Mouse (Mus musculus): ENCODE measurements around the gene Hand2. TPM values are rescaled to one million over a fixed set of nuclear protein-coding genes. Genes with fewer than 3 reads are reported as not detected.

Gene Hand2
- total RNA-seq (2023), result not detected

GRCm38 (mm10) chr8:57320851-57321743 is at the start of gene Hand2:
TSS of gene Hand2 (plus strand) at chr8:57320983.

Other genes with a start within 250 kb of the Hand2 start
- gene Scrg1, start 134.9 kb downstream of the Hand2 start, total RNA-seq (2023), result not detected
- gene Sap30, start 166.9 kb downstream of the Hand2 start, total RNA-seq (2023), result 10 to 100 TPM; 11.5 to 14.2 TPM
- 100 to 1,000 TPM; 160 to 203 TPM for gene Hmgb2, start 190.9 kb downstream of the Hand2 start, total RNA-seq (2023)

Measured in B cell, adult 67 days (primary cell).